Mouse (Mus musculus) testis, adult 2 months (tissue): Measurements from ENCODE around the gene Slc20a1. TPM values are rescaled to one million over a fixed set of nuclear protein-coding genes. Genes with fewer than 3 reads are reported as not detected.

Experiments
- H3K27ac ChIP-seq: fragments of 200-500 bp; 2 replicates; pipeline ENCODE4 v1.5.1; 2012; ENCODE audit warnings: low read depth, low read length; ENCODE audit not compliant: control insufficient read depth, insufficient read depth
- H3K27me3 ChIP-seq: fragments of 200-500 bp; 2 replicates; pipeline ENCODE4 v1.6.1; 2012; ENCODE audit warnings: mild to moderate bottlenecking, low read length, moderate library complexity; ENCODE audit not compliant: control insufficient read depth, insufficient read depth
- H3K36me3 ChIP-seq: fragments of 200-500 bp; 2 replicates; pipeline ENCODE4 v1.6.1; 2012; ENCODE audit warnings: mild to moderate bottlenecking, low read length; ENCODE audit not compliant: control insufficient read depth, insufficient read depth
- H3K4me1 ChIP-seq: fragments of 200-500 bp; 2 replicates; pipeline ENCODE4 v1.6.1; 2012; ENCODE audit warnings: low read length; ENCODE audit not compliant: control insufficient read depth, insufficient read depth
- H3K4me3 ChIP-seq: fragments of 200-500 bp; 2 replicates; pipeline ENCODE4 v1.5.1; 2012; ENCODE audit warnings: low read depth, mild to moderate bottlenecking, low read length, moderate library complexity, mixed read lengths; ENCODE audit not compliant: control insufficient read depth
- CTCF ChIP-seq: fragments of 200-500 bp; IDR thresholded peaks from 2 replicates; pipeline ENCODE4 v1.5.1; 2012; ENCODE audit warnings: low read depth, mild to moderate bottlenecking, inconsistent platforms, low read length, moderate library complexity; ENCODE audit not compliant: control insufficient read depth, insufficient read depth, insufficient replicate concordance
- POLR2A ChIP-seq: fragments of 200-500 bp; IDR thresholded peaks from 2 replicates; pipeline ENCODE4 v1.6.1; 2012; ENCODE audit warnings: low read depth, mild to moderate bottlenecking, inconsistent platforms, low read length, moderate library complexity; ENCODE audit not compliant: control insufficient read depth
- polyA plus RNA-seq: library from polyadenylated mRNA; depleted of rRNA; stranded (reverse); fragments of >200 nt; gene quantifications from 2 replicates; pipeline ENCODE4 v1.2.3, GENCODE M21; 2012

The Slc20a1 gene
- polyA plus RNA-seq, 1 experiment, result 14.9 TPM

DNA sequence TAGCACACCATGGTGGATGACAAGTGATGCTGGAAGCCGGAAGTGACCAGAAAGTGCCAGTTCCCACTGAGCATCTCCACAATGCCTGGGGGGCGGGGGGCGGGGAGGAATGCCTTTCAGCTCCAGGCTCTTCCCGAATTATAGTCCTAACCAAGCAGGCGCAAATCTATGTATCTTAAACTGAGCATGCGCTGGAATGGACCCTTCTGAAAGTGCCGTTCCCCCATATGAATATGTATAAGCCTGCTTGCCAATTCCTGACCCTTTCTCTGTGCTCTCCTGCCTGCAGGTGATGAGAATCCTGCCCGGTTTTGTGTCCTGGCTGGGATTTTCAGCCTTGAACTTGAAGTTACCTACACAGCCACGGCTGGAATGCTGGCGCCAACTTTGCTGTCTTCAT is 25.2 kb upstream of the Slc20a1 start:
- no peaks in the 10 kb centered on the region for H3K36me3 ChIP-seq
- H3K4me3 ChIP-seq, result no peak overlapping the region
- no peak overlapping the region for H3K27ac ChIP-seq
- H3K27me3 ChIP-seq, result no peaks in the 10 kb centered on the region
- H3K4me1 ChIP-seq, result peaks cover 5% of the 10 kb centered on the region
- TF ChIP-seq POLR2A (no peak), CTCF (no peak)

DNA sequence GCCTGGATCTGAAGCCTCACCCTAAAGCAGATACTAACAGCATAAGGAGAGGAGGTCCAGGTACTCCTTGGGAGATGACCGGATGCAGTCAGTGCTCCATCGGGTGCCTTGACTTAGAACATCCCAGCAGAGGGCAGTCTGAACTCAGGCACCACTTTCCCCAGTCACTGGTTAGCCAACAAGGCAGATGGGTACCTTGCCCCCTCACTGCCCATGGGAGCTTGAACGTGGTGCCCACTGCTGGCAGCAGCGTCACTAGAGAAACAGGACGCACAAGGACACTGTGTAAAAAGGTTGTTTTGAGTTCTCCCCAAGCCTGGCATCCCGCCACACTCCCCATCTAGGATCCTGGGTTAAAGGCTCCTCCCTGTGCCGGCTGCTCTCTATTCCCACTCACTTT is 24.1 kb upstream of the Slc20a1 start:
- Histone ChIP-seq H3K27ac (no peak overlapping the region), H3K4me3 (no peak overlapping the region), H3K27me3 (no peaks in the 10 kb centered on the region), H3K4me1 (peaks cover 5% of the 10 kb centered on the region), H3K36me3 (no peaks in the 10 kb centered on the region)
- TF ChIP-seq POLR2A (no peak), CTCF (peak; percentile 43; the same call in 1 of the 2 replicates)

DNA sequence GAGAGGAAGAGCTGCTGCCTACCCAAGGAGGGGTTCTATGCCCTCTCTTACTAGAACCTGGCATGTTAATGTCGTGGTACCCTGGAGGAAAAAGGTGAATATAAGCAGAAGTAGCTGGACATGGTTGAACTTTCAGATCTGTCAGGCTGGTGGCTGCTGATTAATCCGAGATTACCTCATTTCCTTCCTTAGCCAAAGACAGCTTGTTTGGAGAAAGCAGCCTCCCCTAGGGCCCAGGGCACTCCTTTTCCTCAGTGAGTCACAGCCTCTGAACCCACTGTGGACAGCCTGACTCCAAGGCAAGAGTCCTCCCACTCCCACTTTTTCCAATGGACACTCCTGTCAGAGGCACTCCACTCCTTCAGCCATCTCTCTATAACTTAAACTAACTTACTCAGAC is 22.9 kb upstream of the Slc20a1 start:
- TF ChIP-seq POLR2A (no peak), CTCF (no peak)
- Histone ChIP-seq H3K27me3 (no peaks in the 10 kb centered on the region), H3K4me1 (peaks cover 5% of the 10 kb centered on the region), H3K4me3 (no peak overlapping the region), H3K27ac (no peak overlapping the region), H3K36me3 (no peaks in the 10 kb centered on the region)

DNA sequence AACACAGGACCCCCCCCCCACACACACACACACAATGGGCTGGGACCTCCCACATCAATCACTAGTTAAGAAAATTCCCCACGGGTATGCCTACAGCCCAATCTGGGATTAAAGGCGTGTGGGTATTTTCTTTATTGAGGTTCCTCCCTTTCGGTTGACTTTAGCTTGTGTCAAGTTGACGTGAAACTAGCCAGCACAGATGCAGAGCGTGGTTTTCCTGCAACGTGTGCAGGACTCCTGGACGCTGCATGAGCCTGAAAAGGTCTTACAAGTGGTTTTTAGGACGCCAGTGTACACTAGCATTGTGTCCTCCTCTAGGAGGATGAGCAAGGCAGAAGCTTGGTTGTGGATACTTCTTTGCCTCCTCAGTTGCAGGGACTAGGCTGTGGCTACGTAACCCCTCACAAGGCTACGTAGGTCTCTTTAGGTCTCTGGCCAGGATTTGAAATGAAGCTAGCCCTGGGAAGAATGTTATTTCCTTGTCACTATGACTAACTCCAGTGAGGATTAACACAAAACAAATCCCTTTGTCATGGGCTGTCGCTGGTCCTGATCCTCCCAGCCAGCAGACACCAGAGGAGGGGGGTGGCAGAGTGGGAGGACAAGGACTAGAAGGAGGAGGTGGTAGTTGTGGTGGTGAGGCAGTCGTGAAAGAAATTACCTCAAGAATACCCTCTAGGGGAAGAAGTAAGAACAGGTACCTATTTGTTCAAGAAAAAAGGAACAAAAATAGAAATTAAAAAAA is 21.7 kb upstream of the Slc20a1 start:
- Histone ChIP-seq H3K4me3 (no peak overlapping the region), H3K27ac (no peak overlapping the region), H3K4me1 (peaks cover 5% of the 10 kb centered on the region), H3K27me3 (no peaks in the 10 kb centered on the region), H3K36me3 (no peaks in the 10 kb centered on the region)
- TF ChIP-seq CTCF (no peak), POLR2A (no peak)

DNA sequence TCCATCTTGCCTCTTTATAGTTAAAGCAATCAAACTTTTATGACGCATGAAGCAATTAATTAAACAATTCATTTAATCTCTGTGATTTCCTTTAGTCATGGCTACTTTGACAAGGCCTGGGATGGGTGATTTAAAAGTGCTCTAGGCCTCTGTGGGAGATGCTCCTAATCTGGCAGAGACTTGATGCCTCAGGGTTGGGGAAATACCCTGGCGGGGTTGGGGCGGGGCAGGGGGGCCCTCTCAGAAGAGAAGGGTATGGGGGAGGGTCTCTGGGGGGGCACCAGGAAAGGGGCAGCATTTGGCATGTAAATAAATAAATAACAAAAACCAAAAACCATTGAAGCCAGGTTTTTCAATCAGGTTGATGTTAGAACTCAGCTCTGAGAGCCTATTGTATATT is 20.9 kb upstream of the Slc20a1 start:
- peaks cover 5% of the 10 kb centered on the region for H3K4me1 ChIP-seq
- TF ChIP-seq CTCF, result no peak
- no peak for TF ChIP-seq POLR2A
- no peak overlapping the region for H3K27ac ChIP-seq
- H3K27me3 ChIP-seq, result no peaks in the 10 kb centered on the region
- no peaks in the 10 kb centered on the region for H3K36me3 ChIP-seq
- H3K4me3 ChIP-seq, result no peak overlapping the region

DNA sequence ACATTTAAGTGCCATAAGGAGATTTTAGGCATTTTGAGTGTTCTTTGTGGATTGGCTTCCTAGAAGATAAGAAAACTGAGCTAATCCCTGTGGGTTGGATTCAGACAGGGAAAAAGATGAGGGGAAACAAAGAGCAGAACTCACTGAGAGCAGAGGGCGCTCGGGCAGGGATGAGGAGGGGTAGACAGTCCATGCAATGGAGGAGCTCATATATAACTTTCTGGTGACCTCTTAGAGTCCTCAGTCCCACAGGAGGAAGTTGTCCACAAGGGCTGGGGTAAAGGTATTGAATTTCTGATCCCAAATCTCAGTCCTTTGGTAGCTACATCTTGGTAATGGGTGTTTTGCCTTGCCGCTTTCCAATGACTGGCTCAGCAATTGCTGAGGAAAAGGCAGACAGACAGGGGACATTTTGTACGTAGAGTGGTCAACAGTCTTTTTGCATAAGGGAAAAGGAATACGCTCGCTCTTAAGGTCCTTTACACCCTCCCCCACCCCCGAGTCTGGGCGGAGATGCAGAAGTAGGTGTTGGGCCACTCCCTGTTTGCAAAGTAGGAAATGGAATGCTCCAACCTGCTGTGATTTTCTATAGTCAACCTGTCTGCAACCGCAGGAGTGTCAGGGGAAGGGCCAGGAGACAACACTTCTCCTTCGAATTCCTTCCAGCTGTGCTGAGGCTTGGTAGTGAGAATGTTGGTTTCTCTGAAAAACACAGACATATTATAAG is 20.2 kb upstream of the Slc20a1 start:
- TF ChIP-seq POLR2A, result no peak
- no peak for TF ChIP-seq CTCF
- Histone ChIP-seq H3K36me3 (no peaks in the 10 kb centered on the region), H3K4me3 (no peak overlapping the region), H3K4me1 (peaks cover 3% of the 10 kb centered on the region), H3K27me3 (no peaks in the 10 kb centered on the region), H3K27ac (no peak overlapping the region)

DNA sequence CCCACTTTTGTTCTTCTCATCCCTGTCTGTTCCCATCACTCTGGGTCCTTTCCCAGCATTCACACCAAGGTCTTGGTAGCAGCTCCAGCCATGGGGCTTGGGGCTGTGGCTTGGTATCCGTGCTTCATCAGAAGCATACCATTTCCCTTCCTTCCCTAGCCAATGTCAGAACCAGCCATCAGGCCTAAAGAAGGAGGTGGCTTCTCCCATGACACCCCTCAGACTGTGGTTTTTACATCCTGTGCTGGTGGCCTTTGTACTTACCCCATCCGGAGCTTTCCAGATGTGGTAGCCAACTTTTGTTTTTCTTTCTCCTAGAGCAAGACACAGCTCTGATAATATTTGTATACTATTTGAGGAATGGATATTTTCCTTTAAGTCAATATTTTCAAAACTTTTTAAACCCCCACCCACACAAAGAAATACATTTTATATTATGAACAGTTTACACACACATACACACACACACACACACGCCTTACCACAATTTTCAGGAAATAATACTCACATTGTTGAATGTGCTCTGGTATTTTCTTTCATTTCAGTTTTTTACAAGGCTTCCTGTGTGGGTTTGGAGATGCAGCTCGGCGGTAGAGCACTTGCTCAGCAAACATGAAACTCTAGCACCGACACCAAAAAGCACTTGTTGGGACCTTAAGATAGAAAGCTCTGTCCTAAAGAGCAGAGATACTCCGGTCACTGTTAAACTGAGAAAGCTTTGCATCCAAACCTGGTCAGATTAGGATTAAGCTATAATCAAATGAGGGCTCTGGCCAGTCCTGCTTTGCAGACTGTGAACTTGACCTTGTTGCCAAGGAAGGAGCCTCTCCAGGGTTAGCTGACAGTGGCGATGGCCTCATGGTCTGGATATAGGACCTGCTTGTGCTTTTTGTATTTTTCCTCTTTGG is 18.4 kb upstream of the Slc20a1 start:
- H3K27me3 ChIP-seq, result no peaks in the 10 kb centered on the region
- no peaks in the 10 kb centered on the region for H3K36me3 ChIP-seq
- H3K4me3 ChIP-seq, result no peak overlapping the region
- no peaks in the 10 kb centered on the region for H3K4me1 ChIP-seq
- no peak overlapping the region for H3K27ac ChIP-seq
- TF ChIP-seq POLR2A (no peak), CTCF (no peak)
